Mouse (Mus musculus) neutrophil, adult 83 days (primary cell): Measurements from ENCODE around the gene Zc3h8. TPM values are rescaled to one million over a fixed set of nuclear protein-coding genes. Genes with fewer than 3 reads are reported as not detected.

Source experiments
- total RNA-seq, 2 experiments: library from RNA; stranded (reverse); gene quantifications; one replicate each; pipeline ENCODE4 v1.2.4; 2023

Zc3h8 gene
- 1 to 10 TPM; 1.7 TPM for total RNA-seq

DNA sequence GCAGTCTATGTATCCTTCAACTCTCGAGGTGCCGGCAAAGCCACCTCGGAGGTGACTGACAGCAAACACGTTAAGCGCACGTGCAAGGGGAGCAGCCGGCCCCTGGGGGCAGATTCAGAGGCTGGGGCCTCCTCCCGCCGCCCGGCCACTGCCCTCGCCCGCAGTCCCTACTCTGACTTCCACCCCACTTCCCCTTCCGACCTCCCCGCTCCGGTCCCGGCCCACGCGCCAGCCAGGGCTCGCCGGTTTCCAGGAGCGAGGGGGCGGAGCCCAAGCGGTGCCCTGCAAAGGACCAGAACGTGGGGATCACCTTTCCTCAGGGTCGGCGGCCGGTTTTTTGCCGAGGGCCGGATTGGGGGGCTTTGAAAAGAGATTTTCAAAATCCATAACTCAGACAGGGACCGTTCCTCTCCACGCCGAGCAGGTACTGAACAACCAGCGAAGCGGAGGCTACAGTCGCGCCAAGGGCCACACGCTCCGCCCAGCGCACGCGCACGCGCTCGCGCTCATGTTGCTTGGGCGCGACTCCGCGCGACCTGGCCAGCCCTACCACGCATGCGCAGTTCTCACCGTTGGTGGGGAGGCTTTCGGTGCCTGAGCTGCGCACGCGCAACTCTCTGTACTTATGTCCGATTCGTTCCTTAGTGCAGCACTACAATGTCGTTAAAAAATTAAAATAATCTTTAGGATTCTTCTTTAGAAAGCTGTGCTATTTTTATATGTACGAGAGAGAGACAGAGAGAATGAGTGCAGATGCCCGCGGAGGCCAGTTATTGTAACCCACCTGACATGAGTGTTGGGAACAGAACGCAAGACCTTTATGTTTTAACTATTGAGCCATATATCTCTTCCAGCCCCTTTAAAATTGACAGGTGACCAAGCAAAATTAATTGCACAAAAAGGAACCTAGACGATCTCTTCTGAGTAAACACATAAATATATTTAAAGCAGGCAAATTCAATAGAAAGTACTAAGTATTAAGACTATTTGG lies at the start of gene Zc3h8:
Zc3h8 (minus strand) TSS at position 540 of the 991 bp plus-strand sequence.

DNA sequence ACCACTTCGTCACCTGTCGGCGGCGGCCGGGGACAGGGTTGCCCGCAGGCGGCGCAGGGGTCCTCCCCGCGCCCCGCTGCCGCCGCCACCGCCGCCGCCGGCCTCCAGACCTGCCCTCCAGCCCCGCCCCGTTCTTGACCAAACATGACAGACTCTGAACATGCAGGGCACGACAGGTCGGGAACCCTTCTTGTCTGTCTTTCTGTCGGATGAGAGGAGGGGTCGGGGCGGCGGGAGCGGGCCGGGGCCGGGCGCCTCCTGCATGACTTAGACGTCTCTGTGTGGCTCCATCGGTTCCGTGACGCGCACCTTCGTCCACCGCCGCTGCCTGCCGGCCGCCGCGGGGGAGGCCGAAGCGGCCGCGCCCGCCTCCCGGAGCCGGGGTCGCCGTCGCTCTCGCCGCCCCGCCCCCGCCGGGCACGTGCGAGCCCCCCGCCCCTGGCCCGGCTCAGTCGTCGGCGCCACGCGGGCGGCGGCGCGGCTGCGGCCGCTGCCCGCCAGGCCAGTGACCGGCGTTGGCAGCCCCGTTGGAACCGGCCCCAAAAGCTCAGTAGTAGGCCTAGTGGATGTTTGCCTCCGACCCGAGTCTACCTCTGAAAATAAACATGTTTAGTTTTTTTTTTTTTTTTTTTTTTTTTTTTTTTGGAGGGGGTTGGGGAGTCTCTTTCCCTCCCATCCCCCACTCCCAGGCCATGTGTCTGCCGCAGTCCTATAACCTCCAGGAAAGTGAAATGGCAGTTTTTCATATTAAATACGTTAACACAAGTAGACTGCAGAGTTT lies 24.0 kb upstream of the Zc3h8 start, which contains the start of gene Gm10762:
Gm10762 (minus strand) TSS at position 65 of the 781 bp plus-strand sequence.

DNA sequence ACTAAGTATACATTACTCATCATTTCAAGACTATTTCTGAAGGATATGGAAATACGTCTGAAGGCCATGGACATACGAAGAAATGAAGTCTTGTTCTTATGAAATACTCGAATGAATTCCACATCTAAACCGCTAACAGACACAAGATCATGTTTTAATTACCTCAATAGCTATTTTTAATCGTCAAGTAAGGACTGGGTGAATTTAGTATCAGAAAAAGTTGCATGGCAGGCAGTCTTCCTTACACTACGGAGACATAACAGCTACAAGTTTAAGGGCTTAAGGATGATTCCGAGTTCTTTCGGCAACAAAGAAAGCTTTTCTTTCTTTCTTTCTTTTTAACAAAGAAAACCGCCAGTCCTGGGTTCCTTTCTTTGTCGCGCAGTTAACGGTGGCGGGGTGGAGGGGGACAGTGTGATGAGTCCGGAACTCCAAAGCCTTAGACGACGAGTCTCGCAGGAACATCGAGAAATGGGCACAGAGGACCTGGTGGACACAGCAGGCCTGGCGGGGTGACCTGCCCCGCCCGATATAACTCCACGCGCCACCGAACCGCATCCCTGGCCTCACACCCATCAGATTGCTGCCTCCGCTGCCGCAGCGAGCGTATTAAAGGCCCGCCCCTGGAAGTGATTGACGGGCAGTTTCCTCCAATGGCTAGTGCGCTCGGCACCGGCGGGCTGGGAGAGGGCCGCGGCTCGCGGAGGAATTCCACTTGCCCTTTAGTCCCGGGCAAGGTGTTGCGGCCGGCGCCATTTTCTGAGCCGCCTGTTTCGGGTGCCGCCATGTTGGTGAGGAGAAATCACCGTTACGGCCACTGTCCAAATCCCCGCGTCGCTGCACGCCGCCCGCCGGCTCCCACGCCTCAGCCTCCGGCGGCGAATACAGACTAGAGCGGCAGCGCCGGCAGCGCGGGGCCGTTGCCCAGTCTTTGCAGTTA lies 23.0 kb upstream of the Zc3h8 start, which contains the start of gene Zc3h6:
Zc3h6 (plus strand) TSS at position 762 of the 940 bp plus-strand sequence.

Other genes with a start within 250 kb of the Zc3h8 start
- gene Mertk, start 245.1 kb downstream of the Zc3h8 start, total RNA-seq = 1 to 10 TPM in 1 of 2 experiments, under 1 TPM in 1; 0.09 to 1.1 TPM
- 10 to 100 TPM; 11.0 to 12.2 TPM for gene Tmem87b, start 126.0 kb downstream of the Zc3h8 start, total RNA-seq
- not detected for gene Fbln7, start 81.1 kb downstream of the Zc3h8 start, total RNA-seq
- gene Zc3h6, start 23.3 kb upstream of the Zc3h8 start, total RNA-seq = 1 to 10 TPM; 2.8 to 3.3 TPM
- 1 to 10 TPM; 1.9 to 4.0 TPM for gene Gm10762, start 23.6 kb upstream of the Zc3h8 start, total RNA-seq
- gene Vinac1, start 104.1 kb upstream of the Zc3h8 start, total RNA-seq = not detected
- 1 to 10 TPM; 2.3 to 2.5 TPM for gene Ttl, start 121.9 kb upstream of the Zc3h8 start, total RNA-seq
- gene Polr1b, start 156.9 kb upstream of the Zc3h8 start, total RNA-seq = 10 to 100 TPM in 1 of 2 experiments, 1 to 10 TPM in 1; 10.0 to 12.0 TPM
- 1 to 10 TPM; 6.3 to 9.1 TPM for gene Chchd5, start 185.6 kb upstream of the Zc3h8 start, total RNA-seq